Mouse (Mus musculus): ENCODE data around the gene C130032M10Rik. TPM values are rescaled to one million over a fixed set of nuclear protein-coding genes. Genes with fewer than 3 reads are reported as not detected.
"Not testable (repeated sequence)": the region's sequence is repeated elsewhere in the genome, so short reads cannot be mapped to it uniquely, and the experiment has no call there.

The C130032M10Rik gene
- total and polyA plus RNA-seq, 2 experiments from 2014 or later: not detected

DNA sequence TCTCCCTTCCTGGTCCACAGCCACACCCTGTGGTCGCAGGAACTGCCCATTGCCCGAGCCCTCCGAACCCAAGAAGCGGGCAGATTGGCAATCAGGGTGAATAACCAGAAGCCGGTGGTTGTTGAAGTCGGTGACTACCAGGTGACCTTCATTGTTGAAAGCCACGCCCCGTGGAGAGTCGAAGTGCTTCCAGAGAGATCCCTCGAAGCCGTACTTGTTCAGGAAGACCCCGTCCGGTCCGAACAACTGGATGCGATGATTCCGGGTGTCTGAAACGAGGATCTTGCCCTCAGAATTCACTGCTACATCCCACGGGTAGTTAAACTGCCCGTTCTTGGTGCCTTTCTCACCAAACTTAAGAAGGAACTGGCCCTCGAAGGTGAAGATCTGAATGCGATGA, 2.7 kb upstream of the C130032M10Rik start:
- WGBS: 98% methylated on average over 21 of the region's 21 CpGs
- Histone ChIP-seq H3K36me3 (ENCODE audit: insufficient read depth, low read length) (no peaks in the 10 kb centered on the region), H3K4me1 (ENCODE audit: insufficient read depth, low read length) (no peaks in the 10 kb centered on the region), H3K4me2 (ENCODE audit: low read depth, low read length) (no peak overlapping the region), H3K27me3 (ENCODE audit: insufficient read depth, low read length) (no peaks in the 10 kb centered on the region), H3K9me3 (ENCODE audit: low read length) (peaks cover 11% of the 10 kb centered on the region), H3K4me3 (ENCODE audit: low read length) (no peak overlapping the region), H3K9ac (replicated peaks; ENCODE audit: low read length) (no peak overlapping the region), H3K27ac (no peak overlapping the region)
- DNase-seq (ENCODE audit: low spot score) (no peak), ATAC-seq (no peak)
- no peak for TF ChIP-seq CTCF (IDR thresholded peaks at IDR 0.05; ENCODE audit: low read depth)

DNA sequence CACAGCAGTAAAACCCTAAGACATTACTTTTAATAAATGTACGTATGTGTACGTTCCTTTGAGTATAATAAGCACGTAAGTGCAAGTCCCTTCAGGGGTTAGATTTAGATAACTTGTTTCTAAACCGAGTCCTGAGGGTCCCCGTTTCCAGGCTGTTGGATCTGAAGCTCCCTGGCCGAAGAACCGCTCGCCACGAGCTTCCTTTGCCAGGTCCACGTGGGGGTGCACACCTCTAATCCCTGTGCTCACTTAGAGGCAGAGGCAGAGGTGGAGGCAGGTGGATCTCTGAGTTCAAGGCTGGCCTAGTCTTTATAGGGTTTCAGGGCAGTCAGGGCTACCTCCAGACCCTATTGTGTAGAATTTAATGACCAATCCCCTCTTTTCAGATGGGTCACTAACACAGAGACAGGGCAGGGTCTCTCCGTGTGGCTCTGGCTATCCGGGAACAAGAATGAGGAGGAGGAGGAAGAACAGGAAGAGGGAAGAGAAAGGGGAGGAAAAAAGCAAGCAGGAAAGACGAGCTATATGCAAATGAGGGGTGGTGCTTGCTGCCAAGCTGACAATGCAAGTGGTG, 2.5 kb downstream of the C130032M10Rik start:
- peaks cover 4% of the 10 kb centered on the region for H3K9me3 ChIP-seq (ENCODE audit: low read length)
- 78% methylated on average over 13 of the region's 13 CpGs for WGBS
- TF ChIP-seq CTCF (IDR thresholded peaks at IDR 0.05; ENCODE audit: low read depth): no peak
- no peaks in the 10 kb centered on the region for H3K27me3 ChIP-seq (ENCODE audit: insufficient read depth, low read length)
- no peaks in the 10 kb centered on the region for H3K36me3 ChIP-seq (ENCODE audit: insufficient read depth, low read length)
- no peaks in the 10 kb centered on the region for H3K4me1 ChIP-seq (ENCODE audit: insufficient read depth, low read length)
- H3K9ac ChIP-seq (replicated peaks; ENCODE audit: low read length): no peak overlapping the region
- no peak for ATAC-seq
- H3K27ac ChIP-seq: no peak overlapping the region
- no peak for DNase-seq (ENCODE audit: low spot score)
- H3K4me2 ChIP-seq (ENCODE audit: low read depth, low read length): no peak overlapping the region
- H3K4me3 ChIP-seq (ENCODE audit: low read length): no peak overlapping the region

DNA sequence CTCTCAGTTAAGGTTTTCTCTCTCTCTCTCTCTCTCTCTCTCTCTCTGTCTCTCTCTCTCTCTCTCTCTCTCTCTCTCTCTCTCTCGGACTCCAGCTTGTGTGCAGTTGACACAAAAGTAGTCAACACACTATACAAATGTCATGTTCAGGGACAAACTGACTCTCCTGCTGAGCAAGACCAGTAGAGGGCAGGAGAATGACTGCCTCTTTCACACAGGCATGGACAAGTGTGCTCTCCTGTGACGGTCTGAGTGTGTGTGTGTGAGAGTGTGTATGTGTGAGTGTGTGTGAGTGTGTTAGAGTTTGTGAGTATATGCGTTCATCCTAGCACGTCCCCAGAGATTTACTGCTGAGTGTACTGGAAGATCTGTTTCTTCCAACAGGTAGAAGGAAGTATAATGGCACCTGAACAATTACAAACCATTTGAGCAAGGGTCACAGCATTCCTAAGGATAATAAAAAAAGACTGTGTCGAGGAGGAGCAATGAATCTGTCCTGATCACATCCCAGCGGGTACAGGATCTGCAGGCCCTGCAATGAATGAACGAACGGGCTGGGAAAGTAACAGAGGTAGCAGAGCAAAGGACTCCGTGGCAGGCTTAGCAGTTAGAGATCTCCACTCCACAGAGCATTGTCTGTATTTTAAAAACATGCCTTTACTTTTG, 3.4 kb downstream of the C130032M10Rik start:
- H3K27me3 ChIP-seq (ENCODE audit: insufficient read depth, low read length): no peaks in the 10 kb centered on the region
- H3K9ac ChIP-seq (replicated peaks; ENCODE audit: low read length): no peak overlapping the region
- H3K36me3 ChIP-seq (ENCODE audit: insufficient read depth, low read length): no peaks in the 10 kb centered on the region
- 67% methylated on average over 9 of the region's 9 CpGs for WGBS
- DNase-seq (ENCODE audit: low spot score) (no peak), ATAC-seq (no peak)
- no peaks in the 10 kb centered on the region for H3K9me3 ChIP-seq (ENCODE audit: low read length)
- TF ChIP-seq CTCF (IDR thresholded peaks at IDR 0.05; ENCODE audit: low read depth): peak; percentile 38
- H3K4me3 ChIP-seq (ENCODE audit: low read length): no peak overlapping the region
- H3K27ac ChIP-seq: no peak overlapping the region
- H3K4me1 ChIP-seq (ENCODE audit: insufficient read depth, low read length): no peaks in the 10 kb centered on the region
- H3K4me2 ChIP-seq (ENCODE audit: low read depth, low read length): no peak overlapping the region

DNA sequence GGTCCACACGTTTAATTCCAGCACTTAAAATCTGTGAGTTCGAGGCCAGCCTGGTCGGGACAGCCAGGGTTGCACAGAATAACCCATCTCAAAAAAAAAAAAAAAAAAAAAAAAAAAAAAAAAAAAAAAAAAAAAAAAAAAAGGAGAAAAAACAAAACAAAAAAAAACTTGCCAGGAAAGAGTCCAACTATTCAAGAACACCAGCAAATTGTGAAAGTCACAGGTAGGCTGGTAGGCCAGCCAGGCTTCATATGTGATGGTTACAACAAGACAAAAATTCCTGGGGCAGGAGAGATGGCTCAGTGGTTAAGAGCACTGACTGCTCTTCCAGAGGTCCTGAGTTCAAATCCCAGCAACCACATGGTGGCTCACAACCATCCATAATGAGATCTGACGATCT, 5.0 kb downstream of the C130032M10Rik start:
- H3K4me1 ChIP-seq (ENCODE audit: insufficient read depth, low read length); H3K36me3 ChIP-seq (ENCODE audit: insufficient read depth, low read length); H3K4me3 ChIP-seq (ENCODE audit: low read length); H3K27ac ChIP-seq; DNase-seq (ENCODE audit: low spot score); H3K9ac ChIP-seq (replicated peaks; ENCODE audit: low read length); H3K27me3 ChIP-seq (ENCODE audit: insufficient read depth, low read length); H3K9me3 ChIP-seq (ENCODE audit: low read length); ATAC-seq; H3K4me2 ChIP-seq (ENCODE audit: low read depth, low read length): not testable (repeated sequence)
- WGBS: 74% methylated on average over 4 of the region's 4 CpGs

DNA sequence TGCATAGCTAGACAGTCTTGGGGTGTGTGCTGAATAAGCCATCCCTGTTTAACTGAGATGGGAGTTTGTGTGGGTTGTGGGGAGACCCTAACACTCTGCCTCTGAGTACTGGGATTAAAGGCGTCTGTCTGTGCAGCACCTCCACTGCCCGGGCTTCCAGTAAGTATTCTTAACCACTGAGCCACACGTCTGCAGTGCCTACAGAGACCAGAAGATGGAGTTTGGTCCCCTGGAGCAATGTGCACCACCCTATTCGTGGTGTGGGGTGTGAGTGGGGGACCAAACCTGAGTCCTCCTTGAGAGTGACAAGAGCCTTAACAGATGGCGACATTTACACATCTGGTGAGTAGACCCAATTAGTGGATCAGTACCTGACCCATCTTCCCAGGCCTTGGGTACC, 6.5 kb downstream of the C130032M10Rik start:
- peak; percentile 16; the same call in 1 of the 2 replicates for TF ChIP-seq CTCF (IDR thresholded peaks at IDR 0.05; ENCODE audit: low read depth)
- DNase-seq (ENCODE audit: low spot score) (no peak), ATAC-seq (no peak)
- Histone ChIP-seq H3K27me3 (ENCODE audit: insufficient read depth, low read length) (no peaks in the 10 kb centered on the region), H3K4me3 (ENCODE audit: low read length) (no peak overlapping the region), H3K4me2 (ENCODE audit: low read depth, low read length) (no peak overlapping the region), H3K27ac (no peak overlapping the region), H3K9ac (replicated peaks; ENCODE audit: low read length) (no peak overlapping the region), H3K36me3 (ENCODE audit: insufficient read depth, low read length) (no peaks in the 10 kb centered on the region), H3K4me1 (ENCODE audit: insufficient read depth, low read length) (no peaks in the 10 kb centered on the region), H3K9me3 (ENCODE audit: low read length) (no peaks in the 10 kb centered on the region)
- WGBS: 57% methylated on average over 5 of the region's 5 CpGs

DNA sequence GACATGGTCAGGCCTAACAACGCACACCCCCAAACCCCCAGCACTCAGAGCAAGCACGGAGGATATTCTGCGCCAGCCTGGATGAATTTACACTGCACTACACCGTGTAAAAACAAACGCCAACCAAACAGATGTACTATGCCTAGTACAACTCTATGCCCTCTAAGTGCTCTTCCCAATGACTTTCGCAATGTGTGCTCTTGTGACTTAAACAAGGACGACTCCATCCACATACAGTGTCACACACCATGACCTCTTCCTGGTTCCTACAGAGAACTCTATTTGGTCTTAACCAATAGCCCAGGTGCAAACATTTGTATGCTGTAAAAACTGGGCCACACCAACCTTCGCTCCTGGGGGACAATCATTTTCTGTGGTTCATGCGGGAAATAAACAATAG, 7.0 kb downstream of the C130032M10Rik start:
- H3K9me3 ChIP-seq (ENCODE audit: low read length): no peaks in the 10 kb centered on the region
- WGBS: 88% methylated on average over 9 of the region's 9 CpGs
- H3K4me1 ChIP-seq (ENCODE audit: insufficient read depth, low read length): no peaks in the 10 kb centered on the region
- no peak overlapping the region for H3K4me2 ChIP-seq (ENCODE audit: low read depth, low read length)
- H3K4me3 ChIP-seq (ENCODE audit: low read length): no peak overlapping the region
- DNase-seq (ENCODE audit: low spot score): no peak
- ATAC-seq: no peak
- TF ChIP-seq CTCF (IDR thresholded peaks at IDR 0.05; ENCODE audit: low read depth): no peak
- no peak overlapping the region for H3K9ac ChIP-seq (replicated peaks; ENCODE audit: low read length)
- no peaks in the 10 kb centered on the region for H3K36me3 ChIP-seq (ENCODE audit: insufficient read depth, low read length)
- H3K27me3 ChIP-seq (ENCODE audit: insufficient read depth, low read length): no peaks in the 10 kb centered on the region
- no peak overlapping the region for H3K27ac ChIP-seq

DNA sequence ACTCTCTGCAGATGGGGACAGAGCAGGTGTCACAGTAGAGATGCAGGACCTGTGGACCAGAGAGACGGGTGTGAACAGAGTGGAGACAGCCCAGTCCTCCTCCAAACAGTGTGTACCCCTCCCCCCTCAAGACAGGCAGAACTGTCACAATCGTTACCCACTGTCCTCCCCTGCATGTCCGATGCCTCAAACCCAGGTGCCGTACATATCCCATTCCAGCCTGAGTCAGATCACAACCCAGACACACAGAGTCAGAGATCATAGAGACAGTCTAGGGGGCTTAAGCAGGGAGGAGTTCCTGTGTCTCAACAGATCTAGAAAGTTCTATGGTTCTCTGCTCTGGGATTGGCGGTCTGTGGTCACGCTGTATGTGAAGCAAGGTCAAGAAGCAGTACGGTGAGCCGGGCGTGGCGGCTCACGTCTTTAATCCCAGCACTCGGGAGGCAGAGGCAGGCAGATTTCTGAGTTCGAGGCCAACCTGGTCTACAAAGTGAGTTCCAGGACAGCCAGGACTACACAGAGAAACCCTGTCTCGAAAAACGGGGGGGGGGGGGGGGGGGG, 9.7 kb downstream of the C130032M10Rik start:
- Histone ChIP-seq H3K36me3 (ENCODE audit: insufficient read depth, low read length) (no peaks in the 10 kb centered on the region), H3K27me3 (ENCODE audit: insufficient read depth, low read length) (no peaks in the 10 kb centered on the region), H3K27ac (no peak overlapping the region), H3K9ac (replicated peaks; ENCODE audit: low read length) (no peak overlapping the region), H3K4me3 (ENCODE audit: low read length) (no peak overlapping the region), H3K4me2 (ENCODE audit: low read depth, low read length) (no peak overlapping the region), H3K4me1 (ENCODE audit: insufficient read depth, low read length) (no peaks in the 10 kb centered on the region), H3K9me3 (ENCODE audit: low read length) (no peaks in the 10 kb centered on the region)
- no peak for TF ChIP-seq CTCF (IDR thresholded peaks at IDR 0.05; ENCODE audit: low read depth)
- ATAC-seq: no peak
- 89% methylated on average over 13 of the region's 15 CpGs for WGBS
- no peak for DNase-seq (ENCODE audit: low spot score)

All from hindbrain, postnatal 0 days (tissue).